Mouse (Mus musculus): Measurements from ENCODE around the gene Rp9. TPM values are rescaled to one million over a fixed set of nuclear protein-coding genes. Genes with fewer than 3 reads are reported as not detected.

Rp9 gene
- polyA plus RNA-seq, 1 experiment from 2014 or later: 57.2 TPM

DNA sequence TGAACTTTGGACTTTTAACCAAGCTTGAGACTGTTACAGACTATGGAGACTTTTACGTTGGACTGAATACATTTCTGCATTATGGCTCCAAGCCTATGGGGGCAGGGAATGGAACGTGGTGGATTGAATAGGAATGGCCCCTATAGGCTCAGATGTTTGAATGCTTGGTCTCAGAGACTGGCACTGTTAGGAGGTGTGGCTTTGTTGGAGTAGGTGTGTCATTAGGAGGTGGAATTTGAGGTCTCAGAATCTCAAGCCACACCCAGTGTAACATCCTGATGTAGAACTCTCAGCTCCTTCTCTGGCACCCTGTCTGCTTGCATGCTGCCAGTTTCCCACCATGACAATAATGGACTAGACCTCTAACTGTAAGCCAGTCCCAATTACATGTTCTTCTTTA, 36.3 kb downstream of the Rp9 start:
- no peaks in the 10 kb centered on the region for H3K9me3 ChIP-seq (ENCODE audit: control insufficient read depth, low read length)
- 0 out of 2 replicates have a peak, but pooled peaks cover 2% of the 10 kb centered on the region for H3K36me3 ChIP-seq (ENCODE audit: control insufficient read depth, insufficient read depth, low read length)
- no peaks in the 10 kb centered on the region for H3K27me3 ChIP-seq (ENCODE audit: control insufficient read depth, insufficient read depth, low read length)
- 80% methylated on average over 2 of the region's 2 CpGs for WGBS
- ATAC-seq (ENCODE audit: low FRiP score, low TSS enrichment): no peak
- H3K4me3 ChIP-seq (replicated peaks; ENCODE audit: low read depth, low read length): no peak overlapping the region
- no peak overlapping the region for H3K27ac ChIP-seq (replicated peaks; ENCODE audit: low read depth, low read length)
- H3K4me2 ChIP-seq (ENCODE audit: low read length): no peak overlapping the region
- H3K4me1 ChIP-seq (ENCODE audit: control insufficient read depth, insufficient read depth, low read length): no peaks in the 10 kb centered on the region
- no peak overlapping the region for H3K9ac ChIP-seq (replicated peaks; ENCODE audit: low read length)
- no peak for DNase-seq

GRCm38 (mm10) chr9:22430315-22430840, 39.2 kb downstream of the Rp9 start:
- Histone ChIP-seq H3K4me3 (replicated peaks; ENCODE audit: low read depth, low read length) (no peak overlapping the region), H3K27me3 (ENCODE audit: control insufficient read depth, insufficient read depth, low read length) (no peaks in the 10 kb centered on the region), H3K9ac (replicated peaks; ENCODE audit: low read length) (no peak overlapping the region), H3K4me1 (ENCODE audit: control insufficient read depth, insufficient read depth, low read length) (no peaks in the 10 kb centered on the region), H3K36me3 (ENCODE audit: control insufficient read depth, insufficient read depth, low read length) (no peaks in the 10 kb centered on the region), H3K9me3 (ENCODE audit: control insufficient read depth, low read length) (no peaks in the 10 kb centered on the region), H3K4me2 (ENCODE audit: low read length) (no peak overlapping the region), H3K27ac (replicated peaks; ENCODE audit: low read depth, low read length) (no peak overlapping the region)
- DNase-seq (no peak), ATAC-seq (ENCODE audit: low FRiP score, low TSS enrichment) (no peak)
- 41% methylated on average over 5 of the region's 5 CpGs for WGBS

DNA sequence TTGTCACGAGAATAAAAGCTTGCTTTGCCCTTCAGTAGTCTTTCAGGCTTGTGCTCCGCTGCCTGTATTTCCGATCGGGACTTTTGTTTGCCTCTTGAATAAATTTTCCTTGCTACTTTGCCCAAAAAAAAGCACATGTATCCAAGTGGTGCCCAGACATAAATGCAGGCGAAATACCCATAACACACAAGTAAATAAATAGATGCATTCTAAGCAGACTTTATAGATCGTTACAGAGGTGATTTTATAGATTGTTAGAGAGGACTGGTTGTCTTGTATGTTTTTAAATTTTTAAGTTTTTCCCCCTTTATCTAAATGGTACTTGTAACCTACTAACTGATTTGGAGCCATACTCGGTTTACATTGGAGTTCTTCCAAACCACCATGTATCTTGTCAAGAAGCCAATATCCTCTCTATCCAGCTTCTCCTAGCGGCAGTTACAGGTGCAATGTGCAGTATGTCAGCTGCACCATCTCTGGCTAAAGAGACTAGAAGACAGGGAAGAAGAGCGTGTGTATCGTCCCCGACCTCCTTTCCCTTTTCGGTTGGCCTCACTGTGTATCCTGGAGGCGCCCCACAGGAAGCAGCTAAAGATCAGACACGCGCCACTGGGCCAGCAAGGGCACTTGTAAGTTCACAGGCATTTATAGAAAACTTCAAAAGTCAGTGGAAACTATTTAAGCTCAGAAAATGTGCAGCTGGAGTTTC, 39.9 kb downstream of the Rp9 start:
- no peaks in the 10 kb centered on the region for H3K27me3 ChIP-seq (ENCODE audit: control insufficient read depth, insufficient read depth, low read length)
- peak; percentile 27 for DNase-seq
- H3K4me3 ChIP-seq (replicated peaks; ENCODE audit: low read depth, low read length): no peak overlapping the region
- 41% methylated on average over 15 of the region's 15 CpGs for WGBS
- no peak overlapping the region for H3K4me2 ChIP-seq (ENCODE audit: low read length)
- no peaks in the 10 kb centered on the region for H3K36me3 ChIP-seq (ENCODE audit: control insufficient read depth, insufficient read depth, low read length)
- no peak overlapping the region for H3K27ac ChIP-seq (replicated peaks; ENCODE audit: low read depth, low read length)
- no peak for ATAC-seq (ENCODE audit: low FRiP score, low TSS enrichment)
- H3K4me1 ChIP-seq (ENCODE audit: control insufficient read depth, insufficient read depth, low read length): no peaks in the 10 kb centered on the region
- H3K9me3 ChIP-seq (ENCODE audit: control insufficient read depth, low read length): no peaks in the 10 kb centered on the region
- H3K9ac ChIP-seq (replicated peaks; ENCODE audit: low read length): no peak overlapping the region

- 77% methylated on average over 14 of the region's 14 CpGs for WGBS
- ATAC-seq (ENCODE audit: low FRiP score, low TSS enrichment): no peak
Observed at GRCm38 (mm10) chr9:22428666-22429410, 40.7 kb downstream of the Rp9 start.

GRCm38 (mm10) chr9:22428028-22428665, 41.4 kb downstream of the Rp9 start:
- H3K9ac ChIP-seq (replicated peaks; ENCODE audit: low read length): no peak overlapping the region
- WGBS: 22% methylated on average over 4 of the region's 4 CpGs
- no peaks in the 10 kb centered on the region for H3K9me3 ChIP-seq (ENCODE audit: control insufficient read depth, low read length)
- H3K4me3 ChIP-seq (replicated peaks; ENCODE audit: low read depth, low read length): no peak overlapping the region
- ATAC-seq (ENCODE audit: low FRiP score, low TSS enrichment): no peak
- H3K4me1 ChIP-seq (ENCODE audit: control insufficient read depth, insufficient read depth, low read length): no peaks in the 10 kb centered on the region
- no peaks in the 10 kb centered on the region for H3K36me3 ChIP-seq (ENCODE audit: control insufficient read depth, insufficient read depth, low read length)
- no peak for DNase-seq
- H3K27ac ChIP-seq (replicated peaks; ENCODE audit: low read depth, low read length): no peak overlapping the region
- H3K27me3 ChIP-seq (ENCODE audit: control insufficient read depth, insufficient read depth, low read length): no peaks in the 10 kb centered on the region
- H3K4me2 ChIP-seq (ENCODE audit: low read length): no peak overlapping the region

More at GRCm38 (mm10) chr9:22428666-22429410, 40.7 kb downstream of the Rp9 start:
- Histone ChIP-seq H3K4me1 (ENCODE audit: control insufficient read depth, insufficient read depth, low read length) (no peaks in the 10 kb centered on the region), H3K27me3 (ENCODE audit: control insufficient read depth, insufficient read depth, low read length) (no peaks in the 10 kb centered on the region), H3K27ac (replicated peaks; ENCODE audit: low read depth, low read length) (no peak overlapping the region), H3K9me3 (ENCODE audit: control insufficient read depth, low read length) (no peaks in the 10 kb centered on the region), H3K36me3 (ENCODE audit: control insufficient read depth, insufficient read depth, low read length) (no peaks in the 10 kb centered on the region), H3K4me2 (ENCODE audit: low read length) (no peak overlapping the region), H3K9ac (replicated peaks; ENCODE audit: low read length) (no peak overlapping the region), H3K4me3 (replicated peaks; ENCODE audit: low read depth, low read length) (no peak overlapping the region)
- DNase-seq: no peak

- Histone ChIP-seq H3K4me3 (replicated peaks; ENCODE audit: low read depth, low read length) (no peak overlapping the region), H3K4me1 (ENCODE audit: control insufficient read depth, insufficient read depth, low read length) (no peaks in the 10 kb centered on the region), H3K9me3 (ENCODE audit: control insufficient read depth, low read length) (no peaks in the 10 kb centered on the region), H3K9ac (replicated peaks; ENCODE audit: low read length) (no peak overlapping the region), H3K27ac (replicated peaks; ENCODE audit: low read depth, low read length) (no peak overlapping the region), H3K4me2 (ENCODE audit: low read length) (no peak overlapping the region), H3K36me3 (ENCODE audit: control insufficient read depth, insufficient read depth, low read length) (no peaks in the 10 kb centered on the region), H3K27me3 (ENCODE audit: control insufficient read depth, insufficient read depth, low read length) (no peaks in the 10 kb centered on the region)
- ATAC-seq (ENCODE audit: low FRiP score, low TSS enrichment) (no peak), DNase-seq (no peak)
- WGBS: 98% methylated on average over 4 of the region's 4 CpGs
Observed at GRCm38 (mm10) chr9:22424719-22425118, 44.8 kb downstream of the Rp9 start.

DNA sequence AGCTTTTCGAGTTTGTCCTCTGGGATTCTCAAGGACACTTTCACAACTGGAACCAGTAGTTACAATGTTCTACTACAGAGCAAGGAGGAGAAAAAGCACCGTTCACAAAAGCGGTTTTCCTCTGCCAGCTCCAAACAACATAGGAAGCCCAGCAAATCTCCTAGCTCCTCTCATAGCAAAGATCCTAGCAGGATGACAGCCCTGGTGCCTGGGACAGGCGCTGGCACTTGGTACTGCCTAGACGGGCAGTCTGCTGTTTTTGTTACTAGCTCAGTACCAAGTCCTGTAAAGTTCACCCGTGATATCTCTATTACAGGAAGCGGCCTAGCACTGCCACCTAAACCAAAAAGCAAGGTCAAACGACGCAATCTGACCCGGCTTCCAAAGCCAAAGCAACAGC, 45.3 kb downstream of the Rp9 start:
- no peak overlapping the region for H3K4me2 ChIP-seq (ENCODE audit: low read length)
- no peak overlapping the region for H3K27ac ChIP-seq (replicated peaks; ENCODE audit: low read depth, low read length)
- no peak for DNase-seq
- H3K4me3 ChIP-seq (replicated peaks; ENCODE audit: low read depth, low read length): no peak overlapping the region
- H3K27me3 ChIP-seq (ENCODE audit: control insufficient read depth, insufficient read depth, low read length): no peaks in the 10 kb centered on the region
- H3K9ac ChIP-seq (replicated peaks; ENCODE audit: low read length): no peak overlapping the region
- no peaks in the 10 kb centered on the region for H3K9me3 ChIP-seq (ENCODE audit: control insufficient read depth, low read length)
- H3K4me1 ChIP-seq (ENCODE audit: control insufficient read depth, insufficient read depth, low read length): no peaks in the 10 kb centered on the region
- H3K36me3 ChIP-seq (ENCODE audit: control insufficient read depth, insufficient read depth, low read length): no peaks in the 10 kb centered on the region
- no peak for ATAC-seq (ENCODE audit: low FRiP score, low TSS enrichment)
- WGBS: 84% methylated on average over 10 of the region's 10 CpGs

- Histone ChIP-seq H3K27ac (replicated peaks; ENCODE audit: low read depth, low read length) (no peak overlapping the region), H3K27me3 (ENCODE audit: control insufficient read depth, insufficient read depth, low read length) (no peaks in the 10 kb centered on the region), H3K4me2 (ENCODE audit: low read length) (no peak overlapping the region), H3K4me1 (ENCODE audit: control insufficient read depth, insufficient read depth, low read length) (no peaks in the 10 kb centered on the region), H3K9me3 (ENCODE audit: control insufficient read depth, low read length) (no peaks in the 10 kb centered on the region), H3K4me3 (replicated peaks; ENCODE audit: low read depth, low read length) (no peak overlapping the region), H3K9ac (replicated peaks; ENCODE audit: low read length) (no peak overlapping the region), H3K36me3 (ENCODE audit: control insufficient read depth, insufficient read depth, low read length) (no peaks in the 10 kb centered on the region)
- ATAC-seq (ENCODE audit: low FRiP score, low TSS enrichment) (no peak), DNase-seq (no peak)
- 66% methylated on average over 1 of the region's 1 CpGs for WGBS
Observed at GRCm38 (mm10) chr9:22423507-22423906, 46.0 kb downstream of the Rp9 start.
